Mouse (Mus musculus) bone marrow, adult 2 months (tissue): ENCODE results near the gene Gtpbp8. TPM values are rescaled to one million over a fixed set of nuclear protein-coding genes. Genes with fewer than 3 reads are reported as not detected.

ENCODE experiments used
- H3K27ac ChIP-seq: fragments of 200-500 bp; 2 replicates; pipeline ENCODE4 v1.5.1; 2012; ENCODE audit warnings: low read depth, mild to moderate bottlenecking, control low read depth, inconsistent platforms, low read length; ENCODE audit not compliant: control insufficient read depth, poor library complexity, insufficient read depth
- H3K4me1 ChIP-seq: fragments of 200-500 bp; 2 replicates; pipeline ENCODE4 v1.6.1; 2011; ENCODE audit warnings: low read length; ENCODE audit not compliant: control insufficient read depth, insufficient read depth
- H3K4me3 ChIP-seq: fragments of 200-500 bp; replicated peaks from 2 replicates; pipeline ENCODE3; 2011; ENCODE audit warnings: mild to moderate bottlenecking, low read depth, low read length, control low read depth; ENCODE audit not compliant: control insufficient read depth
- CTCF ChIP-seq: fragments of 200-500 bp; IDR thresholded peaks from 2 replicates; pipeline ENCODE4 v1.5.1; 2011; ENCODE audit warnings: low read length, control low read depth; ENCODE audit not compliant: control insufficient read depth, insufficient read depth
- POLR2A ChIP-seq: fragments of 200-500 bp; IDR thresholded peaks from 2 replicates; pipeline ENCODE4 v1.6.1; 2011; ENCODE audit warnings: low read depth, mild to moderate bottlenecking, control low read depth, low read length, borderline replicate concordance; ENCODE audit not compliant: control insufficient read depth
- WGBS: fragments of 180-500 bp; shearing (Covaris S2); methylation state at CpG from one replicate; pipeline ENCODE4 v1.1.7; 2018; 5-methylcytosine and 5-hydroxymethylcytosine counted together
- polyA plus RNA-seq: library from polyadenylated mRNA; stranded (reverse); fragments of >200 nt; gene quantifications from 2 replicates; pipeline ENCODE4 v1.2.4, GENCODE M21; 2011; ENCODE audit warnings: low replicate concordance; ENCODE audit not compliant: missing spikeins, insufficient read depth, insufficient read length

Gene Gtpbp8
- 4.4 and 8.4 TPM in 2 replicates for polyA plus RNA-seq

DNA sequence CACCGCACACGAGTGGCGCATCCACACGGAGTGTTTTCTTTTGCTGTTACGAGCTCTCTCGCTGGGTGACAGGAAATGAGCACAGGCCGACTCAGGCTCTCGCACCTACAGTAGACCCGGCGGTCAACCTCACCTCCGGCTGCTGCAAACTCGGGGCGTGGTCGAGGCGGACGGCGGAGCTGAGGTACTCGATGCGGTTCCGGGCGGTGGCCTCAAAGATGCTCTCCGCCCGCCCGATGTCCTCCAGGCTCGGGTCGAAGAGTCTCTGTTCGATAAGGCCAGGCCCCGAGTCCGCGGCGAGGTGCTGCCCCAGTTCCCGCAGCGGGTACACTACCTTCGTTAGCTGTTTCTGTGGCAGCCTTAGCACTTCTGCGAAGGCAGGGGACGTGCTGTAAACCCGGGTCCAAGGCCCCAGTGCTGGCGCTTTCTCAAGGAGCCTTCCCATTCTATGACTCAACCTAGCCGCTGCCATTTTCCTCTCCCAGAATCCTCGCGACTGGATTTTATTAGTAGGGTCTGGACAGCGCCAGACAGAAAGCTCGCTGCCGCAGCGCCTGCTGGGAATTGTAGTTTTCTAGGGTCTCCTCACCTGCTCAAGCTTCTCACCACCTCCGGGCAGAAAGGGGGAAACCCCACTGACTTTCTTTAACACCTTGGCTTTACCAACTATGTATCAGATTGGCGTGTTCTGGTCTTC, at the start of gene Gtpbp8:
Gene Gtpbp8 (minus strand): TSS at position 498 of the 697 bp plus-strand sequence.
- under 1% methylated on average over 47 of the region's 47 CpGs for WGBS

DNA sequence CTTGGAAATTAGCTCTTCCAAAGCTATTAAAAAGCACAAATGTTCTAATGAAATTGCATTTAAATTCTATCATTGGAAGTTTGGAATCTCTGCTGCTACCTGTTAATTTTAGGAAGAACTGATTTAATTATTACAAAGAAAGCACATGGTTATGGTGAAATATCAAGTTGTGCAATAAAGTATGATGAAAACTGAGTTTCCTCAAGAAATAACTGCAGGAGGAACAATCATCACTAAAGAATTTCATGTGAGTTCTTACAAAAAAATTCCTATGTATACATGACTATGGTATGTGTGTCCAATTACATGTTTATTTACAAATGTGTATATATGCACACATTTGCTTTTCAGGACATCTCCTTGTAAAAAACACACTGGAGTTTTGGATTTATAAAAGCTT, 48.3 kb upstream of the Gtpbp8 start:
- no peaks in the 10 kb centered on the region for H3K4me1 ChIP-seq
- no peak overlapping the region for H3K4me3 ChIP-seq
- H3K27ac ChIP-seq = no peak overlapping the region
- TF ChIP-seq CTCF (no peak), POLR2A (no peak)

More for the DNA sequence above, at the start of gene Gtpbp8:
- H3K4me1 ChIP-seq = no peaks in the 10 kb centered on the region; the same call in 1 of the 2 replicates
- peak within 1 kb of the TSS; percentile 89 for H3K4me3 ChIP-seq
- peak within 1 kb of the TSS; percentile 87 for H3K27ac ChIP-seq
- TF ChIP-seq CTCF = no peak
- peak; percentile 16; the same call in 1 of the 2 replicates for TF ChIP-seq POLR2A

DNA sequence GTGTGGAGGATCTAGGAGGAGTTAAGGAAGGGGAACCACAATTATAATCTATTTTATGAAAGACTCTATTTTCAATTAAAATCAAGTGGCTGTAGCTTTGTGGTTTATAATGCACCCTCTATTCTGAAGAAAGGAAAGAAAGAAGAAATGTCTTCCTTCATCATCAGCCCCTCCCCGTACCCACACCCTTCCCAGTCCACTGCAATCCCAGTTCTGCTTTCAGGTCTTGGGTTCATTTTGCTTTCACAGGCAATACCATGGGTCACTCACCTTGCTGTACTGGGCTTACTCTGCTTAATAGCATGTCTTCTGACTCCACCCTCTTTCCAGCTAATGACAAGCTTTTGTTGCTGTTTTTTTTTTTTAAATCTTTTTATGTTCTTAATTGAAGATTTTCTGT, 40.8 kb upstream of the Gtpbp8 start:
- WGBS = 52% methylated on average over 1 of the region's 1 CpGs
- no peak for TF ChIP-seq POLR2A
- TF ChIP-seq CTCF = no peak
- Histone ChIP-seq H3K4me3 (no peak overlapping the region), H3K27ac (no peak overlapping the region), H3K4me1 (no peaks in the 10 kb centered on the region)

DNA sequence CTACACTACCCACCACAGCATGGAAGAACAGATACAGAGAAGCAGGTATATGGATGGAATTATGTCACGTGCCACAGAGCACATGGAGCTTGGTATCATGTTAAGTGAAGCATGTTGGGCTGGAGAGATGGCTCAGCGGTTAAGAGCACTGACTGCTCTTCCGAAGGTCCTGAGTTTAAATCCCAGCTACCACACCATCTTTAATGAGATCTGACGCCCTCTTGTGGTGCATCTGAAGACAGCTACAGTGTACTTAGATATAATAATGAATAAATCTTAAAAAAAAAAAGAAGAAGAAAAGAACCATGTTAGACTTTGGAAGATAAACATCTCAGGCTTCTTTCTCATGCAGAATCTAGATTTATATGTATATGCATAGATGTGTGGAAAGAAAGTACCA, 34.6 kb upstream of the Gtpbp8 start:
- H3K27ac ChIP-seq = no peak overlapping the region
- H3K4me1 ChIP-seq = no peaks in the 10 kb centered on the region; the same call in 1 of the 2 replicates
- WGBS = 69% methylated on average over 4 of the region's 4 CpGs
- no peak for TF ChIP-seq POLR2A
- TF ChIP-seq CTCF = no peak
- H3K4me3 ChIP-seq = no peak overlapping the region

DNA sequence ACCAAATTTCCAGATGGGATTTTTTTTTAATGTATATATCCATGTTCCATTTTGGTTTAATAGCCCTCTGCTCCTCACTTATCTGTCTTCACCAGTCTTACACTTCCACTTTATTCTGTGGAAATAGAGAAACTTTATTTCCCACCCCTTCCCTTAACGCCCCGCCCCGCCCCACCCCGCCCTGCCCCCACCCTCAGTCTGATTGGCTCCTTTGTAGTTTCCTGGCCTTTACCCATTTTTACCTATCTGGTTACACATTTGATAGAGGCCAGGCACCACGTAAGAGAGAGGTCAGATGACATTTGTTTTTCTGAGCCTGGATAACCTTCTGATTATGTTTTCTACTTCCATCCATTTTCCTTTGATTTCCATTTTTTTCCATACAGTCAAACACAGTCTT, 33.3 kb upstream of the Gtpbp8 start:
- 44% methylated on average over 5 of the region's 5 CpGs for WGBS
- no peaks in the 10 kb centered on the region; the same call in 1 of the 2 replicates for H3K4me1 ChIP-seq
- no peak overlapping the region for H3K4me3 ChIP-seq
- no peak overlapping the region for H3K27ac ChIP-seq
- TF ChIP-seq CTCF (no peak), POLR2A (no peak)

DNA sequence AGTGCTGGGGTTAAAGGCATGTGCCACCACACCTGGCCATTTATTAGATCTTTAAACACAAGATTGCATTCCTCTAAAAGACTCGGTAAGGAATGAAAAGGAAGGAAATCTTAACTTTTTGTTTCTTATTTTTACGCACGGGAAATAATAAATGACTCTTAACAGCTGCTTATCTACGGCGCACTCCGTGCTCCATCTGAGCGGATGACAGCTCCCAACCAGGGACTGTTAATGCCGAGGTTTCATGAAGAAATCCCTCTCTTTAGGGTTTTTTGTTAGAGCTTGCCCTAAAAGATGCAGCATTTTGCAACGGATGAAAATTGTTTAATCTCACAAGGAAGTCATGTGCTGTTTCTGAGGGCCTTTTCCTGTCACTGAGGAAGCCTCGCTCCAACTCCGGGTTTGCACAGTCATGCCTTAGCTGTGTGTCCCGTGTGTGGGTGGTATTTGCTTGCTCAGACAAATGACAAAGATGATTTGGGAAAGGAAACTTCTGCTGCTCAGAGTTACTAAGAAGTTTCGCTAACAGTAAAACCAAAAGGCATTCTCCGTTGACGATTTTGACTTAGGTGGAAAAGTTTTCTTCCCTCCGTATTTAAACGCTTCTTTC, 32.5 kb upstream of the Gtpbp8 start:
- 2% methylated on average over 17 of the region's 17 CpGs for WGBS
- TF ChIP-seq POLR2A (no peak), CTCF (no peak)
- Histone ChIP-seq H3K27ac (peak overlapping the region; percentile 71; the same call in 1 of the 2 replicates), H3K4me3 (peak overlapping the region; percentile 38), H3K4me1 (no peaks in the 10 kb centered on the region; the same call in 1 of the 2 replicates)

DNA sequence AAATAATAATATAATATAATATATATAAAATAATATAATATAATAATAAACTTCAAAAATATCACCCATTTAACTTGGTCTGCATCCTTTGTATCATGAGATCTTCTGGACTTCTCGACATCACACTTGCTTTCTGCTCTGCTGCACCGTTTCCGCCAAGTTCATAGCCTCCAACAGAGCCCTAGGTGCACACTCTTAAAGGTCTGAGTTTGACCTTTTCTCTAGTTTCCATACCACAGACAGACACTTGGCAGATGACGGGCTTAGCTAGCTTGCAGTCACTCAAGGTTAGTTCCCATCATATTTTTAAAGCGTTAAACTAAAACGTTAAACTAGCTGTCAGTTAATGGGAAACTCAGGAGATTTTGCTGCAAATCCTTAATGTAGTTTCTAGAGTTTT, 28.0 kb upstream of the Gtpbp8 start:
- TF ChIP-seq POLR2A (no peak), CTCF (no peak)
- no peak overlapping the region for H3K27ac ChIP-seq
- no peaks in the 10 kb centered on the region; the same call in 1 of the 2 replicates for H3K4me1 ChIP-seq
- WGBS = 89% methylated on average over 6 of the region's 6 CpGs
- H3K4me3 ChIP-seq = no peak overlapping the region

DNA sequence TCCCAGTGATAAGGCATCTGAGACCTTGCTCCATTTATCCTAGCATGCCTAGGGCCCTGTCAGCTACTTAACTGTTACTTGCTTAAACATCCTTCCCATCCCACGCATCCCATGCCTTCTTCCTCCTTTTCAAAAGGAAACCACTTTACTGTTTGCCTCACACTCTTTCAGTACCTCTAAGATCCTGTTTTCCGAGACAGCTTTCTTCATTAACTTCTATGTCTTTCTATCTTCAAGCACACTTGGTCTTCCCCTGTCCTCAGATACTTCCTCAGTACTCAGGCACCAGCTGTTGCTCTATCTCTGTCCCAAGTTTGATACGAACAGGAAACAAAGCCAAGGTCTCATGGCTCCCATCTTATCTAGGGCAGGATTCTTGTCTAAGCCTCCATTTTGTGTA, 27.5 kb upstream of the Gtpbp8 start:
- no peak for TF ChIP-seq CTCF
- no peak for TF ChIP-seq POLR2A
- H3K4me3 ChIP-seq = no peak overlapping the region
- WGBS = 31% methylated on average over 3 of the region's 3 CpGs
- H3K4me1 ChIP-seq = no peaks in the 10 kb centered on the region; the same call in 1 of the 2 replicates
- H3K27ac ChIP-seq = no peak overlapping the region

DNA sequence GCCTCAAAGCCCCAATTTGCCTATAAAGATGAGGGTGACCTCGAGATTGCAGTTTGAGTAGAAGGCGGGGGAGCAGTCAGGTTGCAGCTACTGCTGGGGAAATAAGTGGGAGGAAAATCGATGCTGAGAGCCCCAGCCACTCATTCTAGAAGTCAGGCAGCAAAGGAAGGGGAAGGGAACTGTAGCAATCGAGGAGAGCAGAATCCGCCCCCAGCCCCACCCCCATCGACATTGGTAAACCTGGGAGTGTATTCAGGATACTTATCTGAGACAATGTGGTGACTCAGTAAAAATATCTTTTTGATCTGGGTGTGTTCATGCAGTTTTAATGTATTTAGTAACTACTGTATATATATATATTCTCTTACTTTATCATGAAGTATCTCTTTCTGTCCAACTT, 26.4 kb upstream of the Gtpbp8 start:
- Histone ChIP-seq H3K4me3 (no peak overlapping the region), H3K27ac (0 out of 2 replicates have a peak overlapping the region, but pooled peaks have one; percentile 8), H3K4me1 (no peaks in the 10 kb centered on the region; the same call in 1 of the 2 replicates)
- WGBS = 11% methylated on average over 6 of the region's 6 CpGs
- no peak for TF ChIP-seq CTCF
- no peak for TF ChIP-seq POLR2A
